Mouse (Mus musculus): ENCODE data around the gene Tada2a. TPM values are rescaled to one million over a fixed set of nuclear protein-coding genes. Genes with fewer than 3 reads are reported as not detected.

Gene Tada2a
- polyA plus RNA-seq, 1 experiment from 2014 or later = 6.9 TPM

DNA sequence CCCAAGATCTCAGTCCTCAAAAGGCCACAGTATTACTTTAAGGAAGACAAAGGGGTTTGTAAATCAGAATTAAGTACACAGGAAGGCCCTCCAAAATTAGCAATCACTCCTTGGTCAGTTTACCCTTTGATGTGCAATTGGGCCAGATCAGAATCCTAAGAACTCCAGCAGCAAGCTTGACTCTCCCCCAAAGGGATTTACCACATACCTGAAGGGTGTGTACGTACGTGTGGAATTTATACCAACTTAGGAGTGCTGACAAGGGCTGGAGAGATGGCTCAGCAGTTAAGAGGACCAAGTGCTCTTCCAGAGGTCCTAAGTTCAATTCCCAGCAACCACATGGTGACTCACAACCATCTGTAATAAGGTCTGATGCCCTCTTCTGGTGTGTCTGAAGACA is 67.5 kb downstream of the Tada2a start:
- peaks cover 26% of the 10 kb centered on the region for H3K27me3 ChIP-seq
- no peaks in the 10 kb centered on the region for H3K36me3 ChIP-seq (replicated peaks)
- H3K27ac ChIP-seq (replicated peaks) = no peak overlapping the region
- ATAC-seq (ENCODE audit: insufficient read depth) = no peak
- no peak overlapping the region for H3K4me2 ChIP-seq
- no peak overlapping the region for H3K9ac ChIP-seq
- H3K9me3 ChIP-seq (replicated peaks) = no peaks in the 10 kb centered on the region
- no peak overlapping the region for H3K4me3 ChIP-seq (replicated peaks)
- 76% methylated on average over 2 of the region's 2 CpGs for WGBS (ENCODE audit: insufficient replicate concordance)
- H3K4me1 ChIP-seq (replicated peaks) = no peaks in the 10 kb centered on the region

DNA sequence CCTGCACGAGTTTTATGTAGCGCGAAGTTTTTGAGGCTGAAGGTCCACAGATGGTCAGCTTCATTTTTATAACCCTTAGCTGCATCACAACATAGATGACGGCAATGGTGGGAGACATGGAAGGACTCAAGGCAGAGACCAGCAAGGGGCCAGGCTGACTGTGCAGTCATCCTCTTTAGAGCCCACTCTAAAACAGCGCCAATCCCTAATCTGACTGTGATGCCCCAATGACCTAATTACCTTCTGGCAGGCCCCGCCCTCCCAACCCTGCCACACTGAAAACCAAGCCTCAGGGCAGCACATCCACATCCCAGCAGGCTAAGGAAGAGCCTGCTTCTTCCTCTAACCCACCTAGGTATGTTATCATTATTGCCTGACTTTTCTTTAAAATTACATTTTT is 68.8 kb downstream of the Tada2a start:
- Histone ChIP-seq H3K4me3 (replicated peaks) (no peak overlapping the region), H3K4me2 (no peak overlapping the region), H3K27me3 (peaks cover 13% of the 10 kb centered on the region), H3K36me3 (replicated peaks) (no peaks in the 10 kb centered on the region), H3K9me3 (replicated peaks) (no peaks in the 10 kb centered on the region), H3K27ac (replicated peaks) (no peak overlapping the region), H3K4me1 (replicated peaks) (no peaks in the 10 kb centered on the region), H3K9ac (no peak overlapping the region)
- WGBS (ENCODE audit: insufficient replicate concordance) = 68% methylated on average over 6 of the region's 6 CpGs
- ATAC-seq (ENCODE audit: insufficient read depth) = no peak

GRCm38 (mm10) chr11:84059784-84060183 is 69.6 kb downstream of the Tada2a start:
- no peak overlapping the region for H3K4me3 ChIP-seq (replicated peaks)
- H3K36me3 ChIP-seq (replicated peaks) = no peaks in the 10 kb centered on the region
- H3K9me3 ChIP-seq (replicated peaks) = no peaks in the 10 kb centered on the region
- H3K4me2 ChIP-seq = no peak overlapping the region
- H3K27me3 ChIP-seq = peaks cover 9% of the 10 kb centered on the region
- H3K27ac ChIP-seq (replicated peaks) = no peak overlapping the region
- no peaks in the 10 kb centered on the region for H3K4me1 ChIP-seq (replicated peaks)
- no peak for ATAC-seq (ENCODE audit: insufficient read depth)
- no peak overlapping the region for H3K9ac ChIP-seq
- 81% methylated on average over 2 of the region's 2 CpGs for WGBS (ENCODE audit: insufficient replicate concordance)

DNA sequence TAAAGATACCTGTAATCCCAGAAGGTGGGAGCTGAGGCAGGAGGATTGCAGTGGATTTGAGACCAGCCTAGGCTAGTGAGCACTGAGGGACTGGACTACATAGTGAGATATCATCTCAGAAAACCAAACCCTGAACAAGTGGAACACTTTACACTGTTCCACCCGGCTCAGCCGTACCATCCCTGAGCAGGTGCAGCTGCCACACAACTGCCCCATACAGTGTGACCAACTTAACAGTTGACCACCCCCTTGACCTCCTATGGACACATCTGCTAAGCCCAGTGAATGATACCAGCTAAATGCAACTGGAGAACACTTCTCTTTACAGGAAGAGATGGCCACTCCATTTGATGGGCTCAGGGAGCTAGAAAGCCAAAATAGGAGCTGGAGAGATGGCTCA is 72.0 kb downstream of the Tada2a start:
- Histone ChIP-seq H3K4me3 (replicated peaks) (no peak overlapping the region), H3K4me2 (no peak overlapping the region), H3K9ac (no peak overlapping the region), H3K36me3 (replicated peaks) (no peaks in the 10 kb centered on the region), H3K27me3 (no peaks in the 10 kb centered on the region), H3K4me1 (replicated peaks) (no peaks in the 10 kb centered on the region; the same call in 1 of the 2 replicates), H3K27ac (replicated peaks) (no peak overlapping the region), H3K9me3 (replicated peaks) (no peaks in the 10 kb centered on the region)
- no peak for ATAC-seq (ENCODE audit: insufficient read depth)
- WGBS (ENCODE audit: insufficient replicate concordance) = 79% methylated on average over 2 of the region's 2 CpGs

DNA sequence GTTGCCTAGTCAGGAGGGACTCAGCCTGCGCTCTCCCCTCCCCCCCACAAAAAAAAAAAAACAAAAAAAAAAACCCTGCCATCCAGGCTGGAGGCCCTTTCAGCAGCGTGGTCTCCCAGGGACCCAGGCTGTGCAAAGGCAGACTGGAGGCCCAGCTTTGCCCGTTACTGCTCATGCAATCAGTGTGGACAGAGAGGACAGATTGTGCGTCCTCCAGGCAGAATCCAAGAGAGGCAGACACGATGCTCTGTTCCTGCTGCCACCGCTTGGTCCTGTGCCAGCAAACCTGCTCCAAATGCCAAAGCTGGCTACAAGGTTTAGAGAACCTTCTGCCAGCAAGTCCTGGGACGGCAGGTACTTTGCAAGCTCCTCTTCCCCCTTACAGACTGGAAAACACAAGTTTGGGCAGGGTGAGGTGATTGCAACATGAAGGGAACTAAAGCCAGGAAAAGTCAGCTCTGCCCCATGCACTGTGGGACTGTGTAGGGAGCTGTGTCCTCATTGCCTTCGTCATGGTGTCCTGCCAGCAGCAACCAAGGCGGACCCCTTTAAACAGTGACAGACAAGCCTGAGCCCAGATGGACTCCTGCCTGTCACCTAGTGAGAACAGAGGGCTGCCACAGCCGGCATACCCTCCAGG is 75.8 kb downstream of the Tada2a start:
- no peak overlapping the region for H3K4me3 ChIP-seq (replicated peaks)
- no peaks in the 10 kb centered on the region for H3K36me3 ChIP-seq (replicated peaks)
- WGBS (ENCODE audit: insufficient replicate concordance) = 64% methylated on average over 10 of the region's 10 CpGs
- ATAC-seq (ENCODE audit: insufficient read depth) = no peak
- H3K27ac ChIP-seq (replicated peaks) = no peak overlapping the region
- no peak overlapping the region for H3K4me2 ChIP-seq
- H3K27me3 ChIP-seq = no peaks in the 10 kb centered on the region
- H3K4me1 ChIP-seq (replicated peaks) = no peaks in the 10 kb centered on the region; the same call in 1 of the 2 replicates
- no peak overlapping the region for H3K9ac ChIP-seq
- H3K9me3 ChIP-seq (replicated peaks) = no peaks in the 10 kb centered on the region

DNA sequence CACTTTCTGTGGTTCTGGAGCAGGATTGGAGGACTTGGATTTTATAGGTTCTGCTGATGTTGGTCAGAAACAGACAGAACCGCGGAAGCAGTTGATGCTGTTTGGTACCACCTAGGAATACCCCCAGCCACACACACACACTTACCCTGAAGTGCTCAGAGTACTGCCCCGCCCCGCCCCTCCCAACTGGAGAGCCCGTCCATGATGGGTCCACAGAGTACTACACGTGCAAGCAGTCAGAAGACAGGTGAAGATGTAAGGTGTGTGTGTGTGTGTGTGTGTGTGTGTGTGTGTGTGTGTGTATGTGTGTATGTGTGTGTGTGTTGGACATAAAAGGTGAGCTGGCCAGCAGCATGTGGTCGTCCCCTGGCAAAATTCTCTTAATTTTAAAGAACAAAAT is 76.3 kb downstream of the Tada2a start:
- Histone ChIP-seq H3K27me3 (no peaks in the 10 kb centered on the region), H3K9ac (no peak overlapping the region), H3K4me2 (no peak overlapping the region), H3K4me3 (replicated peaks) (no peak overlapping the region), H3K4me1 (replicated peaks) (no peaks in the 10 kb centered on the region; the same call in 1 of the 2 replicates), H3K27ac (replicated peaks) (no peak overlapping the region), H3K9me3 (replicated peaks) (no peaks in the 10 kb centered on the region), H3K36me3 (replicated peaks) (no peaks in the 10 kb centered on the region)
- WGBS (ENCODE audit: insufficient replicate concordance) = 75% methylated on average over 7 of the region's 7 CpGs
- no peak for ATAC-seq (ENCODE audit: insufficient read depth)

DNA sequence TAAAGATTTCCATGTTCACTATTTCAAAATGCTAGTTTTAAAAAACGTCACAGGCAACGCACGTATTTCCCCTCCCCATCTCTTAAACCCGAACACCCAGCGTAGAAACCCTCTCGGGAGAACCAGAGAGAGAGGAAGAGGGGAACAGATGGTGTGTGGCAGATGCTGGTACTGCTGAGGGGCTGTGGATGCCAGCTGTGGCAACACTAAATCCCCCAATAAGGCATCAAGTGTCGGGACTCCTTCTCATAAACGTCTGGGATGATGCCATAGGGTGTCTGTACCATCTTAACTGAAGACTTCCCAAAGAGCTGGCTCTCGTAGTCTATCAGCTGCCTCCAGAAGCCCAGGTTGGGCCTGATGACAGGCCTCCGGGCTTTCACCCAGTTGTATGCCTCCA is 81.0 kb downstream of the Tada2a start:
- no peaks in the 10 kb centered on the region; the same call in 1 of the 2 replicates for H3K4me1 ChIP-seq (replicated peaks)
- WGBS (ENCODE audit: insufficient replicate concordance) = 67% methylated on average over 10 of the region's 10 CpGs
- no peak for ATAC-seq (ENCODE audit: insufficient read depth)
- H3K9ac ChIP-seq = no peak overlapping the region
- H3K27ac ChIP-seq (replicated peaks) = no peak overlapping the region
- H3K4me3 ChIP-seq (replicated peaks) = no peak overlapping the region
- H3K4me2 ChIP-seq = no peak overlapping the region
- H3K36me3 ChIP-seq (replicated peaks) = no peaks in the 10 kb centered on the region
- no peaks in the 10 kb centered on the region for H3K9me3 ChIP-seq (replicated peaks)
- H3K27me3 ChIP-seq = no peaks in the 10 kb centered on the region

DNA sequence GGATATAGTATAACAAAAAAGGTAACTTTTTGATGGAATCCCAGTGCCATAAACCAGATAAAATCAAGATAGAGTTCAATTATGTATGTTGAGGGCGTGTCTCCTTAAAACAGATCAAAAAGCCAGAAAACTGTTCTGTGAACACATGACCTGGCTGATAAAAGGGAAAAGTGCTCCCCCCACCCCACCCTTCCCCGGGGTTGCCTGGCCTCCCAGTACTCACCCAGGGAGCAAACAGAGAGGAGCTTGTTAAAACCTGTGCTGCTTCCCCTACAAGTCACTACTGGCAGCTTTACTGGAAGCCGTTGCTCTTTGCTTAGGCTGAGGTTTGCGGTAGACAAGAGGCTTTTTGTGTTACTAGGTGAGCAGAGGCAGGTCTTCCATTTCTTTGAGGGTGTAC is 82.1 kb downstream of the Tada2a start:
- Histone ChIP-seq H3K4me2 (no peak overlapping the region), H3K27ac (replicated peaks) (no peak overlapping the region), H3K36me3 (replicated peaks) (0 out of 2 replicates have a peak, but pooled peaks cover 3% of the 10 kb centered on the region), H3K27me3 (no peaks in the 10 kb centered on the region), H3K4me3 (replicated peaks) (no peak overlapping the region), H3K4me1 (replicated peaks) (no peaks in the 10 kb centered on the region; the same call in 1 of the 2 replicates), H3K9ac (no peak overlapping the region), H3K9me3 (replicated peaks) (no peaks in the 10 kb centered on the region)
- 42% methylated on average over 4 of the region's 4 CpGs for WGBS (ENCODE audit: insufficient replicate concordance)
- ATAC-seq (ENCODE audit: insufficient read depth) = no peak

- 24% methylated on average over 1 of the region's 1 CpGs for WGBS (ENCODE audit: insufficient replicate concordance)
- no peak overlapping the region for H3K4me3 ChIP-seq (replicated peaks)
- H3K4me2 ChIP-seq = no peak overlapping the region
- no peak overlapping the region for H3K9ac ChIP-seq
- no peak for ATAC-seq (ENCODE audit: insufficient read depth)
- H3K27ac ChIP-seq (replicated peaks) = no peak overlapping the region
- peaks cover 20% of the 10 kb centered on the region for H3K36me3 ChIP-seq (replicated peaks)
- no peaks in the 10 kb centered on the region; the same call in 1 of the 2 replicates for H3K4me1 ChIP-seq (replicated peaks)
- no peaks in the 10 kb centered on the region for H3K9me3 ChIP-seq (replicated peaks)
- no peaks in the 10 kb centered on the region for H3K27me3 ChIP-seq
Observed at GRCm38 (mm10) chr11:84044988-84045387, 84.4 kb downstream of the Tada2a start.

- H3K36me3 ChIP-seq (replicated peaks) = peaks cover 32% of the 10 kb centered on the region
- no peaks in the 10 kb centered on the region for H3K27me3 ChIP-seq
- no peaks in the 10 kb centered on the region; the same call in 1 of the 2 replicates for H3K4me1 ChIP-seq (replicated peaks)
- no peaks in the 10 kb centered on the region for H3K9me3 ChIP-seq (replicated peaks)
- no peak for ATAC-seq (ENCODE audit: insufficient read depth)
- H3K4me3 ChIP-seq (replicated peaks) = no peak overlapping the region
- no peak overlapping the region for H3K4me2 ChIP-seq
- 77% methylated on average over 14 of the region's 14 CpGs for WGBS (ENCODE audit: insufficient replicate concordance)
- no peak overlapping the region for H3K9ac ChIP-seq
- H3K27ac ChIP-seq (replicated peaks) = no peak overlapping the region
Observed at GRCm38 (mm10) chr11:84042808-84043762, 86.3 kb downstream of the Tada2a start.

GRCm38 (mm10) chr11:84040621-84041020 is 88.8 kb downstream of the Tada2a start:
- 71% methylated on average over 6 of the region's 6 CpGs for WGBS (ENCODE audit: insufficient replicate concordance)
- Histone ChIP-seq H3K27me3 (no peaks in the 10 kb centered on the region), H3K27ac (replicated peaks) (no peak overlapping the region), H3K36me3 (replicated peaks) (peaks cover 39% of the 10 kb centered on the region), H3K4me1 (replicated peaks) (no peaks in the 10 kb centered on the region), H3K4me2 (no peak overlapping the region), H3K4me3 (replicated peaks) (no peak overlapping the region), H3K9ac (no peak overlapping the region), H3K9me3 (replicated peaks) (no peaks in the 10 kb centered on the region)
- ATAC-seq (ENCODE audit: insufficient read depth) = no peak
